Mouse (Mus musculus) heart, postnatal 4 days (tissue): ENCODE results near the gene Ltbr. TPM values are rescaled to one million over a fixed set of nuclear protein-coding genes. Genes with fewer than 3 reads are reported as not detected.

ENCODE experiments used
- DNase-seq: peaks from one replicate; pipeline ENCODE4 v3.0.0; 2021
- total RNA-seq, 2 experiments: library from RNA; stranded (reverse); gene quantifications; 2 replicates each; pipeline ENCODE4 v1.2.3; 2021

Gene Ltbr
- 10 to 100 TPM; 49.2 to 53.7 TPM for total RNA-seq

DNA sequence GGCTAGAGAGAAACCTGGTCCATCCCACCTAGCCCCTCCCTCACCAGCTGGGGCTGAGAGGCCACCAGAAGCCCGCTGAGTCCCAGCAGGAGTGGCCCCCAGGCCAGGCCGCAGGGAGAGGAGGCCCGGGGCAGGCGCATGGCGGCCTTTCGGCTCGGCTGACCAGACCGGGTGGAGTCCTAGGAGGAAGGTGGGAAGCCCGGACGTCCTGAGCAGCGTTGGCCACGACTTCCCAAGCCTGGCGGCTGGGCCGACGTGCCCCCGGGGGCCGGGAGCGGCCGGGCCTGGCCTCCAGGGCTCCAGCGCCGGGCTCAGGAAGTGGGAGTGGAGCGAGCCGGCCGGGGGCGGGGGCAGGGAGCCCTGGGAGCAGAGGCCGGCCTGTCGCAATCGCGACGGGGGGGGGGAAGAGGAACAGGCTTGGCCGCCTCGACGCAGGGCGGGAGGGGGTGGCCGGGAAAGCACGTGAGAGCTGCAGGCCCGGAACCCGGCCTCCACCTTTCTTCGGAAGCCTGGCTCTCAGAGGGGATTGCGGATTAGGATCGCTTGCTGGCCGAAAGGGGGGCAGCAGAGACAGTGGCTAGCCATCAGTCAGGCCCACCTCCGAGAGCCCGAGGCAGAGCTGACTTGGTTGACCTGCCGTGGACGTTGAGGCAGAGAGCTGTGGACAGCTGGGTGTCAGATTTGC, at the start of gene Ltbr:
TSS of gene Ltbr (minus strand) at position 340 of the 685 bp plus-strand sequence.
- peak; percentile 91 for DNase-seq

DNA sequence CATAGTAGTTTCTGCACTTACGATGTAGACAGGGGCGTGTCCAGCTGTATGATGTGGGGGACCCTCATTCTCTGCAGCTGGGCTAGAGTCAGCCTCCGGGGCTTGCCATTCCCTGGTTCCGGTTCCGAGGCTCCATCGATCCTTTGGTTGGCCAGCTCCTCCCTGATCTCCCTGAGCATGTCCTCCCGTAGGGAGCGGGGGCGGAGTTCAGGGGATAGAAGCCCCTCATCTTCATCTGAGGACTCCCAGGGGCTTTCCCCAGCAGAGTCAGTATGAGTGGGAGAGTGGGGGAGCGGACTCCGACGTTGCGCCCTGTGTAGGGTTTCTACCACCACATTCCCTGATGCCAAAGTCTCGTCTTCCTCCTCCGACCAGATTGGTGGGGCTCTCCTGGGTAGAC, 49.3 kb upstream of the Ltbr start:
- no peak for DNase-seq

DNA sequence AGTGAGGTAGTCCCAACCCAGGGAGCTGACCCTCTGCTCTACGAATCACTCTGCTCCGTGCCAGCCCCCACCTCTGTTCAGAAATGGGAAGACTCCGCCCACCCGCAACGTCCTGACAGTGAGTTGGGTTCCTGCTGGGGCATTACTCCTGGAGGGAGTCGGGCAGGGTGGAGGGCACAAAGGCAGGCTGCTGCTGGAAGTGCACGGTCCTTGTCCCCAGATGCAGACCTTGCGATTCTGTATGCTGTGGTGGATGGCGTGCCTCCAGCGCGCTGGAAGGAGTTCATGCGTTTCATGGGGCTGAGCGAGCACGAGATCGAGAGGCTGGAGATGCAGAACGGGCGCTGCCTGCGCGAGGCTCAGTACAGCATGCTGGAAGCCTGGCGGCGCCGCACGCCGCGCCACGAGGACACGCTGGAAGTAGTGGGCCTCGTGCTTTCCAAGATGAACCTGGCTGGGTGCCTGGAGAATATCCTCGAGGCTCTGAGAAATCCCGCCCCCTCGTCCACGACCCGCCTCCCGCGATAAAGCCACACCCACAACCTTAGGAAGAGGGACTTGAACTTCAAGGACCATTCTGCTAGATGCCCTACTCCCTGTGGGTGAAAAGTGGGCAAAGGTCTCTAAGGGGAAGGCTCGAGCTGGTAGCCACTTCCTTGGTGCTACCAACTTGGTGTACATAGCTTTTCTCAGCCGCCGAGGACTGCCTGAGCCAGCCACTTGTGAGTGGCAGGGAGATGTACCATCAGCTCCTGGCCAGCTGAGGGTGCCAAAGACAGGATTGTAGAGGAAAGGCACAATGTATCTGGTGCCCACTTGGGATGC, 48.0 kb upstream of the Ltbr start:
- peak; percentile 66 for DNase-seq

DNA sequence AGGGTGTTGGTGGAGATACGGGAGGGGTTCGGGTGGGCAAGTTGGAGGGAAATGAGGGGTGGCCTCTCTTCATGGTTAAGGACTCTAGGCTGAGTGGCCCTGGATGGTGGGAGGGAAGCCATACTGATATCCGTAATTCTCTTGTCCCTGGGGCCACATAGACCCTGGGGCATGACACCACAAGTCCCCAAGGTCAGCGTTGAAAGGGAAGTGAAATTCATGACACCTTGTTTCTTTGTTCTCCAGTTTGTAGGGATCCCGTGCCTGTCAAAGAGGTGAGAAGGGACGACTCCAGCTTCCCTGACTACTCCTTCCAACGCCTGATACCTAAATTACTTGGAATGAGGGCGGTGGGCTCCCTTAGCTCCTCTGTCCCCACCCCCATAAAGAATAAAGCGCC, 47.2 kb upstream of the Ltbr start:
- no peak for DNase-seq

DNA sequence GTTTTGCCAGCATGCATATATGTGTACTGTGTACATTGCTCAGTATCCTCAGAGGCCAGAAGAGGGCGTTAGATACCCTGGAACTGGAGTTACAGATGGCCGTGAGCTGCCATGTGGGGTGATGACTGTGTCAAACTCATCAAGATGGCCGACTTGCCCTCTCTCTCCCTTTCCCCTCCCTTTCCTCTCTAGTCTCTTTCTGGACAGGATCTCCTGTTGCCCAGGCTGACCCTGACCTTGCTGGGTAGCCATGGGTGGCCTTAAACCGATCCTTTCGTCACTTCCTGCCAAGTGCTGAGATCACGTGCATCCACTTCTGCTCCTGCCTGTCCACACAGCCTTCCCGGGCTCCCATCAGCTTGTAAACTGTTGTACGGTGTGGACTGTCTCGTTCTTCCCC, 46.3 kb upstream of the Ltbr start:
- DNase-seq: no peak

DNA sequence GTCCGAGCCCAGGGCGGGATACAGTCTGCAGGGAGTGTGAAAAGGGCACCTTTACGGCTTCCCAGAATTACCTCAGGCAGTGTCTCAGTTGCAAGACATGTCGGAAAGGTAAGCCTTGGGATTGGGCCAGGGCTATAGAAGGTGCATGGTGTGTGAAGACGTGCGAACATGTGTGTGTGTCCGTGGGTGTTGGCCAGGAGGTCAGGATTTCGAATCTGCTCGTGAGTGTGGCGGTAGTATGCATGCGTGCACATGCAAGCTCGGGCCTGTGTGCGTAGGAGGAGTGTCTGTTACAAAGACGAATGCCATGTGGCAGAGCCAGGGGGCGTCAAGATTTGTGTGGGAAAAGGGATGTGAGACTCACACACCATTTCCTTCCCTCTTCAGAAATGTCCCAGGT, 43.6 kb upstream of the Ltbr start:
- DNase-seq: no peak

DNA sequence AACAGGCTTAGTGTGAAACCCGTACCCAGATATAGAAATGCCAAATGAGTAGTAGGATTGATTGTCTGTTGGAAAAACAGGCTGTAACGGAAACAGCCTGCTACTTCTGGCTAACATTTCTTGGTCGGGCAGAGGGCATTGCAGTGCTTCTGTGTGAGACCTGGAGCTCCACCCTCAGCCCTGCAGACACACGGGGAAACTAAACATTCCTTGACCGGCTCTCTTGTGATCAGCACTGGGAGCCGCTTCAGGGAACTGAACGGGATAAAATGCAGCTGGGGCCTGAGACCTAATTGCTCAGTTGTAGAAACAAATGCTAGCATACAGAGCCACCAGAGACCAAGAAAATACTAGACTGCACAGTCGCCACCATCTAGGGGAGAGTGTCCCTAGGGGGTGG, 42.6 kb upstream of the Ltbr start:
- DNase-seq: no peak

DNA sequence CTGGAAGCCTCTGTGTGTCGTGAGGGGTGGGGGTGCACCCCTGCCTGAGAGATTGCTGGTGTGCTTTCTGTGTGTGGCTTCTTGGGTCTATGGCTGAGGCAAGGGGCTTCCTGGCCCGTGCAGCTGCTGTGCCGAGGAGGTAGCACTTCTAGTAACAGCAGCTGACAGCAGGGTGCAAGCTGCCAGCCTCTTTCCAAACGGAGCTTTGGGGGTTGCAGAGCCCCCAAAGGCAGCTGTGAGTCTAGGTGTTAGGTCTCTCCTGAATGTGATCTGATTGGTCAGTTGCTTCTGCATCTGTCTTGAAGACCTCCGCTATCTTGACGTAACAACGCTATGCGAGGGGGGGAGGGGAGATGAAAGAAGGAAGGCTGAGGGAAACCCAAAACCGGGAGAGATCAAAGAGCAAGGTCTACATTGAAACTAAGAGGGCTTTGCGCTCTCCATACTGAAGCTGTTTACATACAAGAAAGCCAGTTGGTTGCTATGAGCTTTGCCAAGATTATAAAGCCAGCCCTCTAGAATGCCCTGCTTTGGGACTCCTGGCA, 41.6 kb upstream of the Ltbr start:
- no peak for DNase-seq

DNA sequence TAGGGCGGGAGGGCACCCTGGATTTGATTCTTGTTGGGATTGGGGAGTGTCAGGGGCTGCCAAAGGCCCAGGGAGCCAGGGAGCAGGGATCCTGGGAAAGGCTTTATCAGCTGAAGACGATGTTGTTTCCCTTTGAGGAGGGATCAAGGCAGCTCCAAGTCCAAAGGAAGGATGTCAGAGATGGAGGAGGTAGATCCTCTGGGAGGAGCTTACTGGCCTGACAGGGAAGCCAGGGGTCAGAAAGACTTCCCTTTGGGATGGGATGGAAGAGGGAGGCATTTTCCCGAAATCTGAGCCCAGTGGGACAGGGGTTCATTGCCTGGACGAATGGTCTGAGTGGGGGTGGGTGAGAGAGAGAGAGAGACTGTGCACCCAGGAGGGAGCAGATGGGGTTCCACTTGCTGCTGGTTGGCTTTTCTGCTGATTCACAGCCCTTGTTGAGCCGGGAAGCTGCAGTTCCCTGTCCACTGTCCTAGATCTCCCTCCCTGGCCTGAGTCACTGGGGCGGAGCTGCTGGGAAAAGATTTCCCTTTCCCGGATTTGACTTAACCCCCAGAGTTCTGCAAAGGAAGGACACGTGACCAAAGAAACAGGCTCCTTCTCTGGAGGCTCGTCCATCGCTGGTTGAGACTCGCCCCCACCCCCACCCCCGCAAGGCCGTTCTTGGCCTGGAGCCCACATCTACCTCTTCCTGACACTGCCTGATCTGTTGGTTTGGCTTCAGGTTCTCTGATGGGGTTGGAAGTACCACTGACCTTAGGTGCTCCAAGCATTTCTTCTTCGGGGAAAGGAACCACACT, 40.9 kb upstream of the Ltbr start:
- peak; percentile 73 for DNase-seq

DNA sequence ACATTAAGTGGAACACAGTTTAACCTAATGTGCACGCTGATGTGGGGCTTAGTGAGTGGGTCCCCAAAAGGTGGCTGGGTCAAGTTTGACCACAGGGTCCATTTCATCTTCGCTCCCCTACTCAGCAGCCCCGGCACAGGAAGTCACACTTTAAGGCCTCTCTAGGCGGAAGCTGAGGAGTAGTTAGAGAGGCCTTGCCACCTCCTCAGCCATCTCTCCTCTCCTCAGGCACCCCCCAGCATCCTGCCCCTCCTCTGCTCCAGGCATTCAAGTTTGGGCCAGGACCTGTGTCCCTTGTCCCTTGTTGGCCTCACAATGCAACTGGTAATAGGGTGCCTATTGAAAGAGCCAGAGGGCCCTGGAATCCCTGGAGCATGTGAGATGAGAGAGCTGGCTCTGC, 40.0 kb upstream of the Ltbr start:
- no peak for DNase-seq

DNA sequence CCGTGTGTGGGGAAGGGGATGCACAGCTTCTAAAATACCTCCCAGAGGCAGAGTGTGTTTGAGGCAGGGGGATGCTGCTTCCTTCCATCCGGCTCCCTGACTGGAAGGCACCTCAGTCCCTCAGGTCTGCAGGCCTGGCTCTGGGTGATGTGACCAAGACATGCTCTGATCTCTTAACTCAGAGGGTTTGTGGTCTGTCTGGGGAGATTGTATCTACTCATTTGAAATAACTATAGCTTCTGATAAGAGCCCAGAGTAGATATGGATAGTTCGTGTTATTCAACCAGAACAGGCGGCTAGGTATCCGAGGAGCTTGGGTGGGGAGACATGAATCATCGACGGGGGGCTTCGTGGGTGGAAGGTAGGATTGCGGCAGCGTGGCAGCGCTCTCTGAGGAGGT, 39.5 kb upstream of the Ltbr start:
- DNase-seq: no peak

DNA sequence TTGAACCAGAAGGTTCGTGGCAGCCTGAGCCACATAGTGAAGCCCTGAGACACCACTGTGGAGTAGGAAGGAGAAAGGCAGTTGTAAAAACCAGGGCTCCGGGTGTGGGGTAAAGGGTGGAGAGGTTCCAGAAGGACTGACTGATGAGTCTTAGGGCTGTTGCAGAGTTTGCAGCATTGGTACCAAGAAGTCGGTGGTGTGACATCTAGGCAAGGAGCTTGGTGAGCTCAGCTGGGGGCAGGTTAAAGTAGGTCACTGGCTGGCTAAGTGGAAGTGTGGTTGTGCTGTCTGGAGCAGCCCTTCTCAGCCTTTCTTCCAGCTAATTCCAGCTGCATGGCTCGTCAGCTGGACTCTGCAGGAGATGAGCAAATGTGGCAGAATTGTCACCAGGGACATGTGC, 39.1 kb upstream of the Ltbr start:
- DNase-seq: no peak

DNA sequence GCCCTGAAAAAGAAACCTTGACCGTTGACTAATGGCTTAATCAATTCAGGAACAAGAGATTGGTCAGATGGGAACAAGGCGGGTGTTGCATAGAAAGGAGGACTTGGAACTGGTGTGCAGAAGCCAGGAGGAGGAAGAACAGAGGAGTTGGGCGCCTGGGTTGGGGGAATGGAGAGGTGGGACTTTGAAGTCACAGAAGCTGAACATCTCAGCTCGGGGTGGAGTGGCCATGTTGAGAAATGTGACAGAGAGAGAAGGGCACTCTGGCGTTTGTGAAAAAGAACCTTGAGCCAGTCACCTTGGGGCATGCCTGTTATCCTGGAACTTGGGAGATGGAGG, 38.3 kb upstream of the Ltbr start:
- no peak for DNase-seq

DNA sequence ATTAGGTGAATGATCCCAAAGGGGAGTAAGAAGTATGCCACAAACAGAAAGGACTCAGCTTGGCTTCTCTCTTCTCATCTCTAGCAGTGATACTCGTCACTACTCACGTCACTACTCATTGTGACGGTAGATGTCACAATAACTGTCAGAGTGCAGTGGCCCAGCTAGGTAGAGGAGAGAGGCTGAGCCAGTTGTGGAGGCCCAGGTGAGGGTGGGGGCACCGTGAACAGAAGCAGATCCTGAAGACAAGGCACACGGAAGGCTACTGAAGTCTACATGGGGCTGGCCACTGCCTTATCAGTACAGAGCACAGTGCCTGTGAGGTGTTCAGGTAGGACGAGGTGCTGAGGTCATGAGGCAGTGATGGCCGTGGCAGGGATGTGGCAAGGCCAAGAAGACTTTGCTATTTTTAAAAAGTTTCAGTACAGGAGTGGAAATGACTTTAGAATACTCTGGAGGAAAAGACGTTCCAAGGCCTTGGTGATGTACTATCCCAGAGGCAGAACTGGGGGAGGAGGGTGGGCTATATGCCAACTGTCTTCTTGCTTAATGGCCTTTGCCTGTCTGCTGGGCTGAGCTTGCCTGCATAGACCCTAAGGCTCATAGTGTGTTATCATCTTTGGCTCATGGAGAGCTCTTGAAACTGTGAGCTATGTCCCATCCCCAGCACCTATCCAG, 37.8 kb upstream of the Ltbr start:
- DNase-seq: peak; percentile 68

DNA sequence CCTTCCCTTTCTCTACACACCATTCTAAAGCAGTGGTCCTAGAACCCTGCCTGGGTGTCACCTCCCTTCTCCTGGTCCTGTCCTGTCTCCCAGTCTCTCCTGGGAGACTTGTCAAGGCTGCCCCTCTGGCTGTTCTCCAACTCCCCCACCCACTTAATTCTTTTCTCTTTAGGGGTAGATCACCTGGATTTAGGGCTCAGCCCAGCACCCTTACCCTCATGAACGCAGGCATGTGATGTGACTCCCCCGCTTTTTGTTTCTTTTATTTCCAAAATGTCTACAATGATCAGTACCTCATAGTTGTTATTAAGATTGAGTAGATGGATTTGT, 37.3 kb upstream of the Ltbr start:
- no peak for DNase-seq

DNA sequence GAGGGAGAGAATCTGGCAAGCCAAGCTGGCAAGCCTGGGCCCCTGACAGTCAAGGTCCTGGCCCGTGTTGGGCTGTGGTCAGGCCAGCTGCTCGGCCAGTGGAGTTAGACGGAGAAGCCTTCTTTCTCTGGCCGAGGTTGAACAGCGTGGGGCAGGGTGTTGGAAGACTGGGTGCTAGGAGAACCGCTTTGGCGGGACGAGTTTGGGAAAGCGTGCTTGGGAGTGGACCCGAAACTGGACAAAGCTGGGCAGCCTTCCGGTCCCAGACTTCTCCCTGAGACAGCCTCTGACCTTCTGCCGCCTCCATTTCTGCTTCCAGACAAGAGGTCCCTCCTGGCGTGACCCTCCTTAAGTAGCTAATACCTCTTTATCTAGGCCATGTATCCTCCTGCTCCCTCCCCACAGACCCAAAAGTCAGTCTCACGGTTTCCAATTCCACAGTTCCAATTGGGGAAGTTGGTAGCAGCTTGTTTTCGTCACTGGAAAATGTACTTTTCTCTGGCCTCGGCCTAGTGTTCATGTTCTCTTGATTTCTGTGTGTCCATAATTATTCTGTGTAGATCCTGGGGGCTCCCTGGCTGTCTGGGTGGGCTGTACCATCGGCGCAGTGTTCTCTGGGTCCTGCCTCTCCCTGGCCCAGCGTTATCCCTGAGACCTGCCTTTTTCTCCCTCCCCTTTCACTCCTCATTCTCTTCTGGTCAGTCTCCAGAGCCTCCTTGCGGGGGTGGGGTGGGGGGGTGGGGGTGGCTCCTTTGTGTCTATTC, 36.7 kb upstream of the Ltbr start:
- peak; percentile 42 for DNase-seq

DNA sequence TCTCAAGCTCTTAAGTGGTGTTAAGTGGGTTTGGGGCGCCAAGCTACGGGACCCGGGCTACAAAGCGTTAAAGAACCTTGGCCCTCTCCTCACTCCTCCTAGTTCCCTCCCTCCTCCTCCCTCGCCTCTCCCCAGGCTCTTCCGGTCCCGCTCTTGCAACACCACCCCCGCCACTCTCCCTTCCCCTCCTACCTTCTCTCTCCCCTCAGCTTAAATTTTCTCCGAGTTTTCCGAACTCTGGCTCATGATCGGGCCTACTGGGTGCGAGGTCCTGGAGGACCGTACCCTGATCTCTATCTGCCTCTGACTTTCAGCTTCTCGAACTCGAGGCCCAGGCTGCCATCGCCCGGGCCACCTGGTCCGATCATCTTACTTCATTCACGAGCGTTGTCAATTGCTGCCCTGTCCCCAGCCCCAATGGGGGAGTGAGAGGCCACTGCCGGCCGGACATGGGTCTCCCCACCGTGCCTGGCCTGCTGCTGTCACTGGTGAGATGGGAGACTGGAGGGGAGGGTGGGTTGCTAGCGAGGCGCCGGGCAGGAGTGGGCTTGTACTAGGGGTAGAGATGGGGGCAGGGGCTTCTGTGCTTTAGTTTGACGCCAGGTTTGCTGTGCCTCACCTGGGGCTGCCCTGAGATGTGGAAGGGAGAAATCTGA, 36.0 kb upstream of the Ltbr start:
- DNase-seq: peak; percentile 71

DNA sequence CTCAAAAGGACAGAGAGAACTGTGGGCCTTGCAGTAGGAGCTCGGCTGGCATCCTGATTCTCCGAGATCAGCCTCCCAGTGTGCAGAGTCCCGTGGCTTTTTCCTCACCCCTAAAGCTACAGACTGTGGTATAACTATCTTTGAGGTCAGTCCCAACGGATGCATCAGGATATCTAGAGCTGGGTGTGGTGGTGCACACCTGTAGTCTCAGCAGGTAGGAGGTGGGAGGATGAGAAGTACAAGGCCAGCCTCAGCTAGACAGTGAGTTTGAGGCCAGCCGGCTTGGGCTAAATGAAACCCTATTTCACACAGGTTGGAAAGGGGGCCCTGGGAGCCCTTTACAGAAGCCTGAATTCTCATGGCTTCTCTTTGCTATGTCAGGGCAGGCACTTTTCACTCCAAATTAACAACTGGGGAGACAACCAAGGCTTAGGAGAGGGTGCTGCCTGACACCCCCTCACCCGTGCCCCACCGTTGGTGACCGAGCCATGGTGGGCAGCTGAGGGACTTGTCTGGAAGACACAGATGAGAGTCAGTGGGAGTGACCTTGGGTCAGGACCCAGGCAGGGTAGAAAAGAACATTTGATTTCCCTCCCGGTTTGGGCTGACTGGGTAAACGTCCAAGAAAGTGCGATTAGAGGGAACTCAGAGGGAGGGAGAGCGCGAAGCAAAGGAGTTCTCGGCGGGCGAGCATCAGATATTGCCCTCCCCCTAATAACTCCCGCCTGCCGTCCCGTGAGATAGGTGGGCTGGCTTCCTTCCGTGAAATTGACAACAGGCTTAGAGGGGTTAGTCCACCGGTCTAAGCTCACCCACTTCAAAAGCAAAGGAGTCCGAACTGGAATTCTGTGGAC, 35.3 kb upstream of the Ltbr start, which contains the start of gene Tnfrsf1a:
TSS of gene Tnfrsf1a (plus strand) at position 642 of the 854 bp plus-strand sequence.
- peak; percentile 48 for DNase-seq

DNA sequence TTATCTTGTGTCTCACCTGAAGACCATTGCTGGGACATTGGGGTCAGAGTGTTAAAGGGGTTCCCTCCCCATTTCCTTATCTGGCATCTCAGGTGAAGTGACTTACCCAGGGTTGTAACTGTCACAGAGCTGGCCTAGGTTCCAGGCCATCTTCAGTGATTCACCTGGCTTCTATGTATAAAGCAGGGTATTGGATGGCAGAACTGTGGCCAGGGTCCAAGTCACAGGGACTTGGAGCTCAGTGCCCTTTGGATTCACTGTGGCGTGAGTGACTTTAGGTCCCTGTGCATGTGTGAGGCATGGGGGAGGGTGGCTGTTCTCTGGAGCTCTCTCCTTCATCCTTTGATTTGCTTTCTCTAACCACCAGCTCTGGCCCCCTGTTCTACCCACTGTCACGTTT, 32.3 kb upstream of the Ltbr start:
- DNase-seq: no peak

DNA sequence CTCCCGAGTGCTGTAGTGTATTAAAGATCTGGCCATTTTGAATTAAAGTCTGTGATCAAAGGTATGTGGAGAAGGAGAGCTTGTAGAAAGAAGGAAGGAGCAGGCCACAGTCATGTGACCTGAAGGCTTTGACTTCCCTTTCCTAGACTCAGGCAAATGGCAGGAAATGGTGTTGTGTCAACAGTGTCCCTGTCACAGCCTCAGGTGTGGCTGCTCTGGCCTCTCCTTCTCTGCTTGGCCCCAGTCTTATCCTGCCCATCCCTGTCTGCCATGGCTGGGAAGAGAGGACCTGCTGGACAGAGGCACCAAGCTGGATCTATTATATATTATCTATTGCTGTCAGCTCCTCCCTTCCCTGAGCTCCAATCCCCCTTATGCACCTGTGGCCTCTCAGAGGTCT, 31.9 kb upstream of the Ltbr start:
- DNase-seq: no peak
